Mouse (Mus musculus) embryonic facial prominence, embryonic 14.5 days (tissue): ENCODE data around the gene Gm9844. TPM values are rescaled to one million over a fixed set of nuclear protein-coding genes. Genes with fewer than 3 reads are reported as not detected.
A peak's percentile ranks its signal among the peaks of the same experiment; 100 is the strongest.

Experiments
- ATAC-seq: fragments of 200-750 bp; cut with Nextera tagmentation; 2 replicates; pipeline ENCODE4 v1.8.0; 2017; ENCODE audit warnings: low read depth, moderate number of reproducible peaks, moderate TSS enrichment
- DNase-seq: peaks from one replicate; pipeline ENCODE4 v3.0.0-alpha.2; 2015; ENCODE audit warnings: low spot score
- H3K27ac ChIP-seq: fragments of 300-500 bp; sonication (generic); replicated peaks from 2 replicates; pipeline ENCODE4 v1.5.1; 2014; ENCODE audit warnings: low read depth, mild to moderate bottlenecking, low read length, moderate library complexity
- H3K27me3 ChIP-seq: fragments of 300-500 bp; sonication (generic); replicated peaks from 2 replicates; pipeline ENCODE4 v1.6.1; 2014; ENCODE audit warnings: low read length; ENCODE audit not compliant: control insufficient read depth, insufficient read depth
- H3K36me3 ChIP-seq: fragments of 300-500 bp; sonication (generic); 2 replicates; pipeline ENCODE4 v1.6.1; 2014; ENCODE audit warnings: low read length, mixed read lengths; ENCODE audit not compliant: control insufficient read depth, insufficient read depth
- H3K4me1 ChIP-seq: fragments of 300-500 bp; sonication (generic); 2 replicates; pipeline ENCODE4 v1.6.1; 2014; ENCODE audit warnings: antibody characterized with exemption, low read length; ENCODE audit not compliant: control insufficient read depth, insufficient read depth
- H3K4me2 ChIP-seq: fragments of 300-500 bp; sonication (generic); 2 replicates; pipeline ENCODE4 v1.6.1; 2014; ENCODE audit warnings: low read depth, mild to moderate bottlenecking, low read length, moderate library complexity, mixed read lengths
- H3K4me3 ChIP-seq: fragments of 300-500 bp; sonication (generic); 2 replicates; pipeline ENCODE4 v1.5.1; 2014; ENCODE audit warnings: low read depth, mild to moderate bottlenecking, low read length
- H3K9ac ChIP-seq: fragments of 300-500 bp; sonication (generic); 2 replicates; pipeline ENCODE4 v1.6.1; 2014; ENCODE audit warnings: low read depth, mild to moderate bottlenecking, low read length, moderate library complexity, mixed read lengths
- H3K9me3 ChIP-seq: fragments of 300-500 bp; sonication (generic); 2 replicates; pipeline ENCODE4 v1.6.1; 2016; ENCODE audit warnings: low read length; ENCODE audit not compliant: control insufficient read depth
- WGBS: fragments of 180-500 bp; shearing (Covaris S2); extraction: QIAGEN DNeasy Blood & Tissue Kit; methylation state at CpG from one replicate; pipeline ENCODE4 v1.1.7; 2014; 5-methylcytosine and 5-hydroxymethylcytosine counted together
- polyA plus RNA-seq: library from polyadenylated mRNA; unstranded; fragments of >200 nt; fragmentation: Nextera tagmentation; extraction: Ambion mirVana; gene quantifications from 2 replicates; pipeline ENCODE4 v1.2.1, GENCODE M21; 2014

Gm9844 gene
- polyA plus RNA-seq, 1 experiment from 2014 or later = 16.4 TPM

DNA sequence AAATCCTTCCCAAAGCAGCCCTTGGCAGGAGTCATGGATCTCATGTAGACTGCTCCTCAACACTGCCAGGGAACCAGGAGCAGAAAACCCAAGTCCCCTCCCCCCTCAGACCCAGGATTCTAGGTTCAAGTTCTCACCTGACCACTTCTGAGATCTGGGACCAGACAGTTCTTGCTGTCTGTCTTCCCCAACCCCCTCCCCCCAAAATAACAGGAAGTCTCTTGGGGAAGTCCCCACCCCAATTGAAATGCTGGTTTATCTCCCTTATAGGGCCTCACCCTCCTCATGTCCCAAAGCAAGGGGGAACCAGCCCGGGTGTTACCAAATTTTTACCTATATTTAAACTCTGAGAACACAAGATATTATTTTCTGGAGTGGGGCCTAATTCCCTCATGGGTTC, 39.8 kb downstream of the Gm9844 start:
- Histone ChIP-seq H3K4me1 (peaks cover 20% of the 10 kb centered on the region), H3K4me3 (peak overlapping the region; percentile 78), H3K9me3 (no peaks in the 10 kb centered on the region), H3K36me3 (no peaks in the 10 kb centered on the region; the same call in 1 of the 2 replicates), H3K27ac (peak overlapping the region; percentile 79; the same call in 1 of the 2 replicates), H3K27me3 (no peaks in the 10 kb centered on the region), H3K4me2 (peak overlapping the region; percentile 68), H3K9ac (peak overlapping the region; percentile 89)
- DNase-seq = no peak
- no peak for ATAC-seq
- WGBS = 63% methylated on average over 1 of the region's 1 CpGs

DNA sequence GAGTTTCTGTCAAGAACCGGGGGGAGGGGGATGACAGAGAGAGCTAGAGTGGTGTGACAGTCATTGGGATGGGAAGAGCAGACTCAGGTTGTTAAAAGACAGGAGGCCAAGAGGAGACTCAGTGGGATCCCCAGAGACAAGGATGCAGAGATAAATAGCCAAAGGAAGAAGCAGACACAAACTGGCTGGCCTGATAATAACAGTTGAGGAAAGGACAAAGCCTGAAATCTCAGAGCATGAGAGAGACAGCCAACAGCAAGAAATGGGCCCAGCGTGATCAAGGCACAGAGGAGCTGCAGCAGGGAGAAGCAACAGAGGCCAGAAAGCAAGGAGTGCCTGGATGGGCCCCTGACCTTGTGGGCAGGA, 40.2 kb downstream of the Gm9844 start:
- Histone ChIP-seq H3K4me3 (peak overlapping the region; percentile 78), H3K9me3 (no peaks in the 10 kb centered on the region), H3K4me2 (peak overlapping the region; percentile 68), H3K36me3 (no peaks in the 10 kb centered on the region; the same call in 1 of the 2 replicates), H3K27me3 (no peaks in the 10 kb centered on the region), H3K27ac (peak overlapping the region; percentile 79), H3K4me1 (peaks cover 24% of the 10 kb centered on the region), H3K9ac (peak overlapping the region; percentile 89)
- 63% methylated on average over 2 of the region's 2 CpGs for WGBS
- no peak for DNase-seq
- no peak for ATAC-seq

DNA sequence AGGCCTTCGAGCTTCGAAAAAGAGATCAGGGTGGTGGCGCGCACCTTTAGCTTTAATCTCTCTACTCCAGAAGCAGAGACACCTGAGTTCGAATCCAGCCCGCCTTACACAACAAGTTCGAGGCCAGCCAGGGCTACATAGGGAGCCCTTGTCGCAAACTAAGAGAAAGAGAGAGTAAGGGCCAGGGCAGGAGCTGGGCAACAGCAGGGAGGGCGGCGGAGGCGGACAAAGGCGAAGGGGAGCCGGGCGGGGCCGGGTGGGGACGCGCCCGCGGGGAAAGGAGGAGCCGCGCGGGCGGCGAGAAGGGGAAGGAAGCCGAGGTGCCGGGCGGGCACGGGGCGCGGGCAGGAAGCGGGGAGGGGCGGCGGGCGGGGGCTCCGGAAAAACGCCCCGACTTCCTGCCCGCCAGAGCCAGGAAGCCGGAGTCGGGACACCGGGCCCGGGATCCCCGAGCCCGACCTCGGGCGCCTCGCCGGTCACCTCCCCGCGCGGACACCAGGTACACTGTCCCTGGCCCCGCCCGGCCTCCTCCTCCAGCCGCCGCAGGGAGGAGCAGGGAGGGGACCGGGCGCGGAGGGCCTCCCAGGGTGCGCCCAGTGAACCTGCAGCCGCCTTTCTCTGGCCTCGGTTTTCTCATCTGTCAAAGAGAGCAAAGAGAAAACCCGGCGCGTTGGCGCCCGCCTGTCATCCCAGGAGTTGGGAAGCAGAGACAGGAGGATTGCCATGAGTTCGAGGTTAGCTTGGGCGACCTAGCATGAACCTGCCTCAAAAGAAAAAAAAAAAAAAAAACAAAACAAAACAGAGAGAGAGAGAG, 40.8 kb downstream of the Gm9844 start, which contains the start of gene Arhgef1:
Gene Arhgef1 (plus strand): TSS at position 283 of the 814 bp plus-strand sequence.
- peak within 1 kb of the TSS; percentile 68 for H3K4me2 ChIP-seq
- ATAC-seq (no peak), DNase-seq (peak; percentile 75)
- H3K36me3 ChIP-seq = no peaks in the 10 kb centered on the region; the same call in 1 of the 2 replicates
- H3K4me3 ChIP-seq = peak within 1 kb of the TSS; percentile 78
- 9% methylated on average over 39 of the region's 68 CpGs for WGBS
- H3K9ac ChIP-seq = peak within 1 kb of the TSS; percentile 89
- H3K27me3 ChIP-seq = no peaks in the 10 kb centered on the region
- H3K4me1 ChIP-seq = peaks cover 28% of the 10 kb centered on the region
- no peaks in the 10 kb centered on the region for H3K9me3 ChIP-seq
- H3K27ac ChIP-seq = peak within 1 kb of the TSS; percentile 79

DNA sequence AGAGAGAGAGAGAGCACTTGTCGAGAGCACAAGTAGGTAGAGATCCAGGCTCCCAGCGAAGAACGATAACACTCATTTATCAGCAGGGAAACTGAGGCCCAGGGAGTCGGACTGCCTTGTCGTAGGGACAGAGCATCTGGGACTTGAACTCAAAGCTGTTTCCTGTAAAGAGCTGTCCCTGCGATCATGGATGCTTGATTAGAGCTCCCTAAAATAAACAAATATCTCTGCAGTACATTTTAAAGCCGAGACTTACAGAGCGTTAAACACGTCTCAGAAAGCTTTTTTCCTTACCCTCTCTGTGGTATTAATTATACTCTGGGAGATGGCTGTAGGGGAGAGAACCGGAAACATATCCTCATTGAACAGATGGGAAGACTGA, 41.4 kb downstream of the Gm9844 start:
- Histone ChIP-seq H3K27ac (peak overlapping the region; percentile 79), H3K4me2 (peak overlapping the region; percentile 68), H3K4me1 (peaks cover 28% of the 10 kb centered on the region), H3K9me3 (no peaks in the 10 kb centered on the region), H3K27me3 (no peaks in the 10 kb centered on the region), H3K36me3 (peaks cover 6% of the 10 kb centered on the region), H3K4me3 (peak overlapping the region; percentile 78), H3K9ac (peak overlapping the region; percentile 89)
- no peak for ATAC-seq
- no peak for DNase-seq
- WGBS = 33% methylated on average over 10 of the region's 10 CpGs

DNA sequence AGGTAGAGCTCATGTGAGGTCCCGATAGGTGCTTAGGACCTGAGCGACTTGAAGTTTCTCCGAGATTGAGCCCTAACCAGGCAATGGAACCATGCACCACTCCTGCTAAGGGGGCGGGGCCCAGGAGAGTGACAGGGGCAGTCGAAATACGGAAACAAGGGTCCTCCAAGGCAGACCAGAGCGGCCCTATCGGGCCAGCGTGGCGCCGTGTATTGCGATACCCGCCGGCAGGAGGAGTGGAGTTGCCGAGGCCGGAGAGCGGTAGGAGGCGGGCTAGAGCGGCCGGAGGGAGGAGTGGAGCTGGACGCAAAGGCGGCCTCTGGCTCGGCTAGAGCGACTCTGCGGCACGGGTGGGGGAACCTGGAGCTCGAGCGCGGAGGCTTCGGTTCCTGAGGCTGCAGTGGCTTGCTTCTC, 42.1 kb downstream of the Gm9844 start:
- H3K4me3 ChIP-seq = peak overlapping the region; percentile 78
- peak; percentile 98 for ATAC-seq
- no peaks in the 10 kb centered on the region for H3K9me3 ChIP-seq
- 0% methylated on average over 18 of the region's 30 CpGs for WGBS
- H3K4me1 ChIP-seq = peaks cover 28% of the 10 kb centered on the region
- H3K4me2 ChIP-seq = peak overlapping the region; percentile 68
- peak overlapping the region; percentile 77 for H3K27ac ChIP-seq
- DNase-seq = peak; percentile 99
- H3K36me3 ChIP-seq = peaks cover 12% of the 10 kb centered on the region
- H3K27me3 ChIP-seq = no peaks in the 10 kb centered on the region
- H3K9ac ChIP-seq = peak overlapping the region; percentile 89

DNA sequence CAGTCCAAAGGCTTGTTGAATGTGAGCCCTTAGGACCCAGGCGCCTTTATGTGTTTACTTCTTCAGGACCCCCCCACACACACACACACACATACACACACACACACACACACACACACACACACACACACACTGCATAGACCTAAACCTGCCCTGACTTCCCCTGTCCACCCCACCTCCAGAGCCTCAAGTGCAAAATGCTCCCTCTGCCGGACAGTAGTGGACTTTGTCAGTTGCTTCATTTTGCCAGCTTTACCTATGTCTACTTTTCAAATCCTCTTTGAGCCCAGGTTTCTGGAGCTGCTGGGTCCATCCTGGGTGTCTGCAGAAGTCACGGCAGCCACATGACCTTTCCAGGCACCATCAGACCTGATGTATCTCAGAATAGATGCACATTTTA, 42.9 kb downstream of the Gm9844 start:
- H3K36me3 ChIP-seq = peaks cover 21% of the 10 kb centered on the region
- peak overlapping the region; percentile 77; the same call in 1 of the 2 replicates for H3K27ac ChIP-seq
- no peaks in the 10 kb centered on the region for H3K27me3 ChIP-seq
- 20% methylated on average over 3 of the region's 3 CpGs for WGBS
- peak overlapping the region; percentile 78 for H3K4me3 ChIP-seq
- DNase-seq (peak; percentile 78), ATAC-seq (no peak)
- H3K4me2 ChIP-seq = peak overlapping the region; percentile 68
- peak overlapping the region; percentile 81 for H3K9ac ChIP-seq
- H3K4me1 ChIP-seq = peaks cover 28% of the 10 kb centered on the region
- no peaks in the 10 kb centered on the region for H3K9me3 ChIP-seq

DNA sequence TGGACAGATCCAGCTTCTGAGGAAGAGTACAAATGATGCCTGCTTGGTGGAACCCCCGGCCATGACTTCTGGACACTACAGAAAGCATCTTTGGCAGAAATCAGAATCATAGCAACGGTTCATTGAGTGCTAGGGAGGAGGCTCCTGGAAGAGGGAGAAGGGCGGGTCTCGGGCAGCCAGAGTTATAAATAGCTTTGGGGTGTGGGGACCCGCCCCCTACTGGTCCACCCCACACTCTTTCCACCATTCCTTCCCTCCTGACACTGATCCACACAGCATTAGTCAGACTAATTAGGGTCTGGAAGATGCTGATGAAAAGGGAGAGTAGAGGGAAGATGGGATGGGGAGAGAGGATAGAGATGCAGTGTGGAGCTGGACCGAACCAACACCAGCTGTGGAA, 44.5 kb downstream of the Gm9844 start:
- no peak for ATAC-seq
- WGBS = 26% methylated on average over 6 of the region's 6 CpGs
- Histone ChIP-seq H3K4me3 (no peak overlapping the region), H3K9me3 (no peaks in the 10 kb centered on the region), H3K4me1 (peaks cover 28% of the 10 kb centered on the region), H3K27me3 (no peaks in the 10 kb centered on the region), H3K36me3 (peaks cover 31% of the 10 kb centered on the region), H3K9ac (0 out of 2 replicates have a peak overlapping the region, but pooled peaks have one; percentile 32), H3K27ac (peak overlapping the region; percentile 72), H3K4me2 (peak overlapping the region; percentile 68)
- no peak for DNase-seq

DNA sequence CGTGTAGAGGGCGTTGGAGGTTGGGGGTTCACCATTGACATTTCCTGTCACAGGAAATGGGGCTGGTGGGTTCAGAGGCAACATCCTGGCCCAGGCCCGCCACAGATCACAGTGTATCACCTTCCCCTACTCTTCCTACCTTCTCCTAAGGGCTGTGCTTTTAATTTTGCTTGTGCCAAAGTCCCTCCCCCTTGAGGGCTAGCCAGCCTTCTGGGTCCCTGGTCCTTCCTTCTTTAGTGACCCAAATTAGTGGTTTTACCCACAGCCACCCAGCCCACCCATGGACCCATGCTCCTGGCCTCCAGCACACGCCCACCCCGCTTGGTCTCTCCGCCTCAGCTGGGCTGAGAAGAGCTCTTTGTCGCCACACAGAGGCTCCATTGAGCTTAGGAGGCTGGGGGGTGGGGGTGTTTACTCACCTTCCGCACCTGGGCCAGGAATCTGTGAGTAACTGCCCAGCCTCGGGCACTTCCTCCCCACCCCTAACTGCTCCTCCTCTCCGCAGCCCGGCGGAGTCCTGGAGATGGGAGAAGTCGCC, 45.3 kb downstream of the Gm9844 start:
- Histone ChIP-seq H3K4me1 (peaks cover 23% of the 10 kb centered on the region), H3K9me3 (no peaks in the 10 kb centered on the region), H3K9ac (peak overlapping the region; percentile 32), H3K4me2 (peak overlapping the region; percentile 68), H3K4me3 (0 out of 2 replicates have a peak overlapping the region, but pooled peaks have one; percentile 5), H3K27me3 (no peaks in the 10 kb centered on the region), H3K27ac (peak overlapping the region; percentile 72), H3K36me3 (peaks cover 38% of the 10 kb centered on the region)
- 14% methylated on average over 10 of the region's 13 CpGs for WGBS
- peak; percentile 78 for DNase-seq
- no peak for ATAC-seq
